Mouse (Mus musculus) bone marrow, adult 2 months (tissue): Measurements from ENCODE around the gene Wdr38.

Experiments used
- CTCF ChIP-seq: fragments of 200-500 bp; IDR thresholded peaks from 2 replicates; pipeline ENCODE4 v1.5.1; 2011; ENCODE audit warnings: low read length, control low read depth; ENCODE audit not compliant: control insufficient read depth, insufficient read depth
- POLR2A ChIP-seq: fragments of 200-500 bp; IDR thresholded peaks from 2 replicates; pipeline ENCODE4 v1.6.1; 2011; ENCODE audit warnings: low read depth, mild to moderate bottlenecking, control low read depth, low read length, borderline replicate concordance; ENCODE audit not compliant: control insufficient read depth

GRCm38 (mm10) chr2:39004880-39005435 lies 7.7 kb downstream of the Wdr38 start, which contains the start of gene Arpc5l:
- TF ChIP-seq CTCF (peak; percentile 3; the same call in 1 of the 2 replicates), POLR2A (peak; percentile 58; the same call in 1 of the 2 replicates)
